Comparison of ENCODE assay signal across 25 mouse cellular contexts in the genomic region with DNA sequence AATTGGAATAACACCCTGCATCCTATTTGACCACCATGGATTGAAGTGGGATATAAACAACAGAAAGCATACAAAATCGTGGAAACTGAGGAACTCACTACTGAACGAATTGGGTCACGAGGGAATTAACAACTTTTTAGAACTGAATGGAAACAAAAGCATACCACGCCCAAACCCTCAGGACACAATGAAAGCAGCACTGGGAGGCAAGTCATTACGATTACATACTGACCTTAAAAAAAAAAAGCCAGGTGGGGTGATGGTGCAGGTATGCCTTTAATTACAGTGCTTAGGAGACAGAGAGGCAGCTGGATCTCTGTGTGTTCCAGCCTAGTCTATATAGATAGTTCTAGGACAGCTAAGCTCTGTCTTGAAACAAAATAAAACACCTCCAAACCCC.
"Had no signal": no experiment of that assay in that cellular context is flagged by ENCODE, and none has a peak within 500 bp of the region (broad histone marks: within the 10 kb centered on the region; RNA-seq: fewer than 3 reads in every experiment).

No protein-coding gene starts in this region.

- H3K36me3 ChIP-seq: heart, embryonic 15.5 days; intestine, embryonic 15.5 days; limb, embryonic 15.5 days; liver, embryonic 13.5 days had no signal

- H3K9me3 ChIP-seq: heart, embryonic 13.5 days; heart, embryonic 15.5 days; hindbrain, embryonic 10.5 days; hindbrain, embryonic 12.5 days; intestine, embryonic 15.5 days; limb, embryonic 13.5 days; limb, embryonic 15.5 days; liver, embryonic 13.5 days; liver, embryonic 15.5 days had no signal

- H3K4me1 ChIP-seq: heart, embryonic 15.5 days; hindbrain, embryonic 10.5 days; hindbrain, embryonic 12.5 days; intestine, embryonic 15.5 days; limb, embryonic 13.5 days; limb, embryonic 15.5 days; liver, embryonic 13.5 days; liver, embryonic 15.5 days had no signal

- H3K27me3 ChIP-seq: heart, embryonic 13.5 days; heart, embryonic 15.5 days; hindbrain, embryonic 12.5 days; intestine, embryonic 15.5 days; limb, embryonic 13.5 days; limb, embryonic 15.5 days; liver, embryonic 13.5 days; liver, embryonic 15.5 days had no signal

- H3K4me3 ChIP-seq: heart, adult 2 months; heart, embryonic 13.5 days; heart, embryonic 15.5 days; hindbrain, embryonic 10.5 days; hindbrain, embryonic 12.5 days; intestine, embryonic 15.5 days; limb, embryonic 13.5 days; limb, embryonic 15.5 days; liver, embryonic 13.5 days; liver, embryonic 15.5 days had no signal

- ATAC-seq: hindbrain, embryonic 16.5 days; inflammation-experienced regulatory T-cells, adult 6 months; intestine, embryonic 15.5 days; intestine, postnatal 0 days had no signal

- DNase-seq: gastrocnemius, postnatal 14 days; gastrocnemius, postnatal 36 days; heart, adult 11 months; heart, adult 2 months; heart, postnatal 14 days; heart, postnatal 4 days; kidney, adult 18-20 months; kidney, adult 8-10 months; kidney, postnatal 14 days; kidney, postnatal 36 days; layer of hippocampus, adult 9-11 months; layer of hippocampus, postnatal 36 days; left cerebral cortex, postnatal 4 days; liver, embryonic 13.5 days had no signal
